ENCODE assay signal across 8 mouse cellular contexts in the genomic region with DNA sequence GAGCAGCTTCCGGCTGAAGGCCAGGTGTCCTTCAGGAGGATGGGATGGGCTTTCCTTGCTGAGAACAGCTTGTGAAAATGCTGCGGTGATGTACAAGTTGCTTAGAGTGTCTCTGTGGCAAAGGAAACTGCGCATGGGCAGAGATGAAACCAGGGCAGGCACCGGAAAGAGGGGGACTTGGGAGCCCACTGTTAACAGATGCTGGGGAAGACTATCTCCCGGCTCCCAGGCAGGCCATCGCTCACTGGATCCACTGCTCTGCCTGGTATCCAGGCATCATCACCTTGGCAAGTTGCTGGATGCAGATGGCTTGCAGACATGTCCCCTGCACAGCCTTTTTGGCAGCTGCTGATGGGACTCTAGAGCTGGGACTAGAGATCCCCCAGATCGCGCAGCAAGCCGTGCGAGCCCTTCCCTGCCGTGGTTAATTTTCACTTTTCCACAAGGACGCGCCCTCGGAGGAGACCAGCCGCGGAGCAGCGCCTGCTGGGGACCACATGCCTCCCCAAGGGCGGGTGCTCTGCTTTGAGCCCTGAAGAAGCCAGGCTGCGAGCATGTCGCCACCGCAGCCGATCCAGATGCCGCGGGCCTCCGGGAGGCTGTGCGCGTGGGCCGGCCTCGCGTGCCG.
DNase-seq lines count a peak whose midpoint lies in the region; ATAC-seq and TF ChIP-seq lines count a peak whose summit lies in the region.

No protein-coding gene starts in this region.

- DNase-seq in 416B (ENCODE audit: low read depth) (peak; percentile 11), ES-E14 (ENCODE audit: low read depth, low spot score) (no peak)
- peak; percentile 67 for DNase-seq in embryo, embryonic 9.5 days (ENCODE audit: extremely low spot score)
- peak; percentile 39 to 57 for DNase-seq in left cerebral cortex, adult 2 months (ENCODE audit: extremely low spot score in 1 of 2, low spot score in 2 of 2)
- no peak for DNase-seq in adrenal gland, postnatal 25 days

- peak; percentile 33; the same call in 1 of the 2 replicates for ATAC-seq in heart, embryonic 15.5 days (replicated peaks; ENCODE audit: insufficient number of reproducible peaks, insufficient read depth, low FRiP score, low read depth)
- peak; percentile 71 for ATAC-seq in midbrain, embryonic 13.5 days
- ATAC-seq in stomach, embryonic 16.5 days (ENCODE audit: insufficient read depth, low FRiP score) = peak; percentile 28

- intact Hi-C loops in left cerebral cortex, adult 2 months (cut with DNase I) = loop anchor here (1.0 to 5.0 kb wide), 6 partner anchors 25 to 424 kb away; no protein-coding TSS in a partner anchor

- H3K4me3 ChIP-seq in ES-E14 (ENCODE audit: insufficient read depth in 1 of 2, low read depth in 1 of 2, low read length in 2 of 2, poor library complexity in 1 of 2, severe bottlenecking in 1 of 2) = peak overlapping the region; percentile 68 to 69
- peak overlapping the region; percentile 68 for H3K4me3 ChIP-seq in heart, embryonic 15.5 days
- H3K4me3 ChIP-seq in left cerebral cortex, adult 2 months = peak overlapping the region; percentile 53
- peak overlapping the region; percentile 59 for H3K4me3 ChIP-seq in midbrain, embryonic 13.5 days (replicated peaks)
- H3K4me3 ChIP-seq in stomach, embryonic 16.5 days (replicated peaks; ENCODE audit: low read length) = peak overlapping the region; percentile 58

- no peaks in the 10 kb centered on the region for H3K9me3 ChIP-seq in ES-E14 (ENCODE audit: control insufficient read depth, insufficient read depth, low read depth, low read length)
- H3K9me3 ChIP-seq in heart, embryonic 15.5 days (replicated peaks) = no peaks in the 10 kb centered on the region
- no peaks in the 10 kb centered on the region for H3K9me3 ChIP-seq in midbrain, embryonic 13.5 days
- H3K9me3 ChIP-seq in stomach, embryonic 16.5 days (replicated peaks; ENCODE audit: control insufficient read depth, low read length) = no peaks in the 10 kb centered on the region

- peak overlapping the region; percentile 99 for H3K4me2 ChIP-seq in heart, embryonic 15.5 days
- peak overlapping the region; percentile 96 for H3K4me2 ChIP-seq in midbrain, embryonic 13.5 days (replicated peaks)
- peak overlapping the region; percentile 94 for H3K4me2 ChIP-seq in stomach, embryonic 16.5 days (ENCODE audit: low read depth, low read length)

- TF ChIP-seq CTCF in left cerebral cortex, adult 2 months (IDR thresholded peaks at IDR 0.05) = no peak

- no peak overlapping the region for H3K27ac ChIP-seq in ES-E14 (ENCODE audit: insufficient read depth, low read depth, low read length, poor library complexity, severe bottlenecking)
- peak overlapping the region; percentile 84 for H3K27ac ChIP-seq in heart, embryonic 15.5 days
- peak overlapping the region; percentile 96 for H3K27ac ChIP-seq in left cerebral cortex, adult 2 months
- H3K27ac ChIP-seq in midbrain, embryonic 13.5 days = peak overlapping the region; percentile 85
- H3K27ac ChIP-seq in stomach, embryonic 16.5 days (ENCODE audit: low read length) = peak overlapping the region; percentile 97

- WGBS in heart, embryonic 15.5 days = 4% methylated on average over 31 of the region's 31 CpGs
- 4% methylated on average over 31 of the region's 31 CpGs for WGBS in midbrain, embryonic 13.5 days
- 2% methylated on average over 31 of the region's 31 CpGs for WGBS in stomach, embryonic 16.5 days

- peaks cover 3 to 15% of the 10 kb centered on the region in 2 experiments; a peak in 3 of 4 replicates for H3K4me1 ChIP-seq in ES-E14 (ENCODE audit: control insufficient read depth in 2 of 2, insufficient read depth in 2 of 2, low read length in 2 of 2, poor library complexity in 1 of 2)
- H3K4me1 ChIP-seq in heart, embryonic 15.5 days (replicated peaks) = peaks cover 26% of the 10 kb centered on the region
- H3K4me1 ChIP-seq in midbrain, embryonic 13.5 days (replicated peaks) = peaks cover 32% of the 10 kb centered on the region
- H3K4me1 ChIP-seq in stomach, embryonic 16.5 days (ENCODE audit: control insufficient read depth, insufficient read depth, low read length) = peaks cover 33% of the 10 kb centered on the region

- H3K27me3 ChIP-seq in heart, embryonic 15.5 days = peaks cover 50% of the 10 kb centered on the region
- H3K27me3 ChIP-seq in midbrain, embryonic 13.5 days = peaks cover 59% of the 10 kb centered on the region
- H3K27me3 ChIP-seq in stomach, embryonic 16.5 days (ENCODE audit: control insufficient read depth, insufficient read depth, low read length) = no peaks in the 10 kb centered on the region

- in situ Hi-C loops in ES-E14 (cut with MboI; ENCODE audit: low sequenced_read_pairs in 2 of 2, unreplicated experiment in 2 of 2) = no loop called here

- no peaks in the 10 kb centered on the region for H3K36me3 ChIP-seq in ES-E14 (ENCODE audit: control insufficient read depth, insufficient read depth, low read length, poor library complexity, severe bottlenecking)
- no peaks in the 10 kb centered on the region for H3K36me3 ChIP-seq in heart, embryonic 15.5 days
- no peaks in the 10 kb centered on the region for H3K36me3 ChIP-seq in midbrain, embryonic 13.5 days
- no peaks in the 10 kb centered on the region for H3K36me3 ChIP-seq in stomach, embryonic 16.5 days (ENCODE audit: control insufficient read depth, insufficient read depth, low read length)

- H3K9ac ChIP-seq in ES-E14 (ENCODE audit: insufficient read depth, low read depth, low read length, poor library complexity, severe bottlenecking) = peak overlapping the region; percentile 78
- peak overlapping the region; percentile 80 for H3K9ac ChIP-seq in heart, embryonic 15.5 days
- peak overlapping the region; percentile 93 for H3K9ac ChIP-seq in midbrain, embryonic 13.5 days (replicated peaks)
- H3K9ac ChIP-seq in stomach, embryonic 16.5 days (ENCODE audit: low read length) = peak overlapping the region; percentile 93

TF ChIP-seq in ES-E14, 5 proteins besides CTCF, POLR2A, EP300 and RAD21:
- TF ChIP-seq ZNF384 (IDR thresholded peaks at IDR 0.05; ENCODE audit: low read depth, low read length) (no peak), MAFK (IDR thresholded peaks at IDR 0.05; ENCODE audit: insufficient read depth, low read depth, low read length) (no peak), ZC3H11A (IDR thresholded peaks at IDR 0.05; ENCODE audit: borderline replicate concordance, low read depth, low read length) (no peak), HCFC1 (IDR thresholded peaks at IDR 0.05; ENCODE audit: borderline replicate concordance, insufficient read depth, low read length) (no peak; the same call in 1 of the 2 replicates), CHD2 (IDR thresholded peaks at IDR 0.05; ENCODE audit: low read depth, low read length) (no peak)
TF ChIP-seq in ES-E14: peak in this region for 0.

Comparison
In these comparisons a context has a peak if more than half of its experiments do, and no peak if none do; other contexts are left out.
1. DNase-seq: peak in 416B (single experiment), embryo, embryonic 9.5 days (single experiment) and left cerebral cortex, adult 2 months (2 of 2); none in ES-E14 (single experiment) and adrenal gland, postnatal 25 days (single experiment).
2. Peak in every context shown above with its lines, with median percentiles within 50 percentile points of each other: H3K4me3 ChIP-seq, H3K9ac ChIP-seq, ATAC-seq and H3K4me2 ChIP-seq.